ENCODE assay signal across 23 mouse cellular contexts in the genomic region with DNA sequence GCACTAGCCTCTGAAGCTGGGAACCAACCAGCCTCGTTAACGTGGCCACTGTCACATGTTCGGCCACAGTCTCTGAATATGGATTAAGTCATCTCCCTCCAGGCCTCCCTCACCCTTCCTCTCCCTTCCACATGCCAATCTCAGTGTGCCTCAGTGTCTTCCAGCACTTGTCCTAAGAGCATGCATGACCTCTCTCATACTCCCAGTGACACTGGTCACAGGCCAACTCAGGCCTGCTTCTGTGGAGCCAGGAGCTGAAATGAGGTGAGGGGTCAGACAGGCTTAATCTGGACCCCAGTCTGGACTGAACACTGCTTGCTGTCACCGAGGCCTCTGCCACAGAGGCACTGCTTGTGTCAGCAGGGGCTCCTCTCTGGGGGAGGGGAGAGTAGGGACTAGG. TPM values are rescaled to one million over a fixed set of nuclear protein-coding genes. Genes with fewer than 3 reads are reported as not detected.
DNase-seq lines count a peak whose midpoint lies in the region; ATAC-seq and TF ChIP-seq lines count a peak whose summit lies in the region.
"Had no signal": no experiment of that assay in that cellular context is flagged by ENCODE, and none has a peak within 500 bp of the region (broad histone marks: within the 10 kb centered on the region; RNA-seq: fewer than 3 reads in every experiment).

No protein-coding gene starts in this region.

- peaks cover 50% of the 10 kb centered on the region for H3K4me1 ChIP-seq in heart, embryonic 11.5 days (ENCODE audit: control insufficient read depth, insufficient read depth, low read length)
- H3K4me1 ChIP-seq in hindbrain, embryonic 10.5 days (replicated peaks) = peaks cover 33% of the 10 kb centered on the region
- peaks cover 10% of the 10 kb centered on the region; the same call in 1 of the 2 replicates for H3K4me1 ChIP-seq in hindbrain, embryonic 12.5 days
- no peaks in the 10 kb centered on the region for H3K4me1 ChIP-seq in liver, adult 2 months (ENCODE audit: control insufficient read depth, insufficient read depth, low read length)
- H3K4me1 ChIP-seq in liver, embryonic 12.5 days = peaks cover 12% of the 10 kb centered on the region
- H3K4me1 ChIP-seq in embryonic facial prominence, embryonic 11.5 days (ENCODE audit: control insufficient read depth, insufficient read depth, low read length) = no peaks in the 10 kb centered on the region; the same call in 1 of the 2 replicates
- H3K4me1 ChIP-seq: hindbrain, embryonic 15.5 days; midbrain, embryonic 13.5 days had no signal

- peak overlapping the region; percentile 60; the same call in 1 of the 2 replicates for H3K9ac ChIP-seq in heart, embryonic 11.5 days (ENCODE audit: low read depth, low read length)
- H3K9ac ChIP-seq in hindbrain, embryonic 12.5 days = no peak overlapping the region
- no peak overlapping the region for H3K9ac ChIP-seq in liver, adult 2 months (ENCODE audit: low read depth, low read length)
- H3K9ac ChIP-seq in liver, embryonic 12.5 days = no peak overlapping the region
- no peak overlapping the region for H3K9ac ChIP-seq in embryonic facial prominence, embryonic 11.5 days (replicated peaks; ENCODE audit: low read length)
- H3K9ac ChIP-seq: embryonic facial prominence, embryonic 12.5 days; forebrain, embryonic 12.5 days; hindbrain, embryonic 15.5 days; liver, embryonic 13.5 days; midbrain, embryonic 13.5 days had no signal

- no peak overlapping the region for H3K27ac ChIP-seq in heart, embryonic 11.5 days (ENCODE audit: low read depth, low read length)
- peak overlapping the region; percentile 51; the same call in 1 of the 2 replicates for H3K27ac ChIP-seq in hindbrain, embryonic 10.5 days
- no peak overlapping the region for H3K27ac ChIP-seq in hindbrain, embryonic 12.5 days
- H3K27ac ChIP-seq in liver, adult 2 months (replicated peaks; ENCODE audit: insufficient read depth, low read depth, low read length) = no peak overlapping the region
- no peak overlapping the region for H3K27ac ChIP-seq in liver, embryonic 12.5 days
- no peak overlapping the region for H3K27ac ChIP-seq in embryonic facial prominence, embryonic 11.5 days (replicated peaks; ENCODE audit: low read depth, low read length)
- H3K27ac ChIP-seq: embryonic facial prominence, embryonic 12.5 days; forebrain, embryonic 12.5 days; hindbrain, embryonic 15.5 days; liver, embryonic 13.5 days; midbrain, embryonic 13.5 days had no signal

- DNase-seq in heart, adult 9 months (ENCODE audit: low spot score in 2 of 2) = no peak
- DNase-seq in hindbrain, embryonic 10.5 days (ENCODE audit: low spot score) = no peak
- DNase-seq in liver, adult 2 months (ENCODE audit: extremely low read depth, low read depth, low spot score) = peak; percentile 57
- no peak for DNase-seq in embryonic facial prominence, embryonic 11.5 days (ENCODE audit: low spot score)
- DNase-seq in urinary bladder, adult 18-20 months (ENCODE audit: low spot score in 2 of 2) = no peak
- DNase-seq: adrenal gland, adult 8-10 months; B cell, adult 2 months; cerebellum, adult 11 months; gastrocnemius, postnatal 36 days; kidney, adult 8-10 months; liver, embryonic 13.5 days; lung, adult 2 months; lung, postnatal 14 days had no signal

- no peak for TF ChIP-seq POLR2A in liver, adult 2 months (IDR thresholded peaks at IDR 0.05; ENCODE audit: extremely low read depth, insufficient read depth, low read length)

- 69% methylated on average over 4 of the region's 4 CpGs for WGBS in heart, embryonic 11.5 days (ENCODE audit: insufficient replicate concordance)
- 69% methylated on average over 4 of the region's 4 CpGs for WGBS in hindbrain, embryonic 10.5 days
- WGBS in hindbrain, embryonic 12.5 days = 68% methylated on average over 4 of the region's 4 CpGs
- 68% methylated on average over 4 of the region's 4 CpGs for WGBS in liver, adult 2 months
- 64% methylated on average over 4 of the region's 4 CpGs for WGBS in liver, embryonic 12.5 days (ENCODE audit: insufficient replicate concordance)
- 72% methylated on average over 4 of the region's 4 CpGs for WGBS in embryonic facial prominence, embryonic 11.5 days

- no peaks in the 10 kb centered on the region for H3K36me3 ChIP-seq in heart, embryonic 11.5 days (ENCODE audit: control insufficient read depth, insufficient read depth, low read length)
- H3K36me3 ChIP-seq in hindbrain, embryonic 10.5 days = no peaks in the 10 kb centered on the region
- no peaks in the 10 kb centered on the region for H3K36me3 ChIP-seq in hindbrain, embryonic 12.5 days
- no peaks in the 10 kb centered on the region for H3K36me3 ChIP-seq in liver, adult 2 months (ENCODE audit: control insufficient read depth, insufficient read depth, low read length)
- H3K36me3 ChIP-seq in liver, embryonic 12.5 days = no peaks in the 10 kb centered on the region
- H3K36me3 ChIP-seq in embryonic facial prominence, embryonic 11.5 days (replicated peaks; ENCODE audit: control insufficient read depth, insufficient read depth, low read depth, low read length) = no peaks in the 10 kb centered on the region
- H3K36me3 ChIP-seq: embryonic facial prominence, embryonic 12.5 days; forebrain, embryonic 12.5 days; hindbrain, embryonic 15.5 days; liver, embryonic 13.5 days; midbrain, embryonic 13.5 days had no signal

- H3K79me2 ChIP-seq in liver, adult 2 months (ENCODE audit: control insufficient read depth, insufficient read depth, low read length) = no peaks in the 10 kb centered on the region

- no peak for ATAC-seq in heart, embryonic 11.5 days (replicated peaks; ENCODE audit: insufficient number of reproducible peaks, low FRiP score, low TSS enrichment)
- ATAC-seq in hindbrain, embryonic 12.5 days (ENCODE audit: low FRiP score) = no peak
- no peak for ATAC-seq in liver, embryonic 12.5 days
- ATAC-seq in embryonic facial prominence, embryonic 11.5 days (replicated peaks; ENCODE audit: insufficient number of reproducible peaks, low FRiP score, low TSS enrichment, low read depth) = 0 out of 2 replicates have a peak, but pooled peaks have one; percentile 37
- ATAC-seq: midbrain, embryonic 13.5 days had no signal

- H3K9me3 ChIP-seq in heart, embryonic 11.5 days (replicated peaks; ENCODE audit: control insufficient read depth, low read length) = no peaks in the 10 kb centered on the region
- no peaks in the 10 kb centered on the region for H3K9me3 ChIP-seq in hindbrain, embryonic 10.5 days
- no peaks in the 10 kb centered on the region for H3K9me3 ChIP-seq in hindbrain, embryonic 12.5 days (replicated peaks)
- H3K9me3 ChIP-seq in liver, embryonic 12.5 days (replicated peaks) = no peaks in the 10 kb centered on the region
- no peaks in the 10 kb centered on the region for H3K9me3 ChIP-seq in embryonic facial prominence, embryonic 11.5 days (replicated peaks; ENCODE audit: control insufficient read depth, low read length)
- H3K9me3 ChIP-seq: embryonic facial prominence, embryonic 12.5 days; forebrain, embryonic 12.5 days; hindbrain, embryonic 15.5 days; liver, embryonic 13.5 days; midbrain, embryonic 13.5 days had no signal

- H3K4me2 ChIP-seq in heart, embryonic 11.5 days = no peak overlapping the region
- no peak overlapping the region for H3K4me2 ChIP-seq in hindbrain, embryonic 12.5 days (replicated peaks)
- H3K4me2 ChIP-seq in liver, embryonic 12.5 days = no peak overlapping the region
- no peak overlapping the region for H3K4me2 ChIP-seq in embryonic facial prominence, embryonic 11.5 days (ENCODE audit: low read depth, low read length)
- H3K4me2 ChIP-seq: embryonic facial prominence, embryonic 12.5 days; forebrain, embryonic 12.5 days; hindbrain, embryonic 15.5 days; liver, embryonic 13.5 days; midbrain, embryonic 13.5 days had no signal

- H3K4me3 ChIP-seq in heart, embryonic 11.5 days (ENCODE audit: low read depth, low read length) = no peak overlapping the region
- H3K4me3 ChIP-seq in hindbrain, embryonic 10.5 days = no peak overlapping the region
- H3K4me3 ChIP-seq in hindbrain, embryonic 12.5 days = no peak overlapping the region
- no peak overlapping the region for H3K4me3 ChIP-seq in liver, adult 2 months (ENCODE audit: insufficient read depth, low read depth, low read length)
- H3K4me3 ChIP-seq in liver, embryonic 12.5 days = no peak overlapping the region
- no peak overlapping the region for H3K4me3 ChIP-seq in embryonic facial prominence, embryonic 11.5 days (ENCODE audit: low read depth, low read length)
- H3K4me3 ChIP-seq: embryonic facial prominence, embryonic 12.5 days; forebrain, embryonic 12.5 days; hindbrain, embryonic 15.5 days; liver, embryonic 13.5 days; midbrain, embryonic 13.5 days had no signal

- TF ChIP-seq CTCF in liver, adult 2 months (IDR thresholded peaks at IDR 0.05; ENCODE audit: low read depth, low read length) = no peak

- peaks cover 4% of the 10 kb centered on the region; the same call in 1 of the 2 replicates for H3K27me3 ChIP-seq in heart, embryonic 11.5 days (ENCODE audit: control insufficient read depth, insufficient read depth, low read length)
- H3K27me3 ChIP-seq in hindbrain, embryonic 10.5 days (ENCODE audit: insufficient read depth, poor library complexity, severe bottlenecking) = peaks cover 4% of the 10 kb centered on the region; the same call in 1 of the 2 replicates
- H3K27me3 ChIP-seq in hindbrain, embryonic 12.5 days = peaks cover 3% of the 10 kb centered on the region; the same call in 1 of the 2 replicates
- H3K27me3 ChIP-seq in liver, adult 2 months (ENCODE audit: control insufficient read depth, insufficient read depth, low read length) = no peaks in the 10 kb centered on the region
- peaks cover 4% of the 10 kb centered on the region; the same call in 1 of the 2 replicates for H3K27me3 ChIP-seq in liver, embryonic 12.5 days (replicated peaks)
- no peaks in the 10 kb centered on the region for H3K27me3 ChIP-seq in embryonic facial prominence, embryonic 11.5 days (ENCODE audit: control insufficient read depth, insufficient read depth, low read length)
- H3K27me3 ChIP-seq: embryonic facial prominence, embryonic 12.5 days; forebrain, embryonic 12.5 days; hindbrain, embryonic 15.5 days; liver, embryonic 13.5 days; midbrain, embryonic 13.5 days had no signal

RNA-seq across cellular contexts. Expression of a gene that starts 6.8 kb away (rescaled TPM):
- polyA plus RNA-seq in heart, embryonic 11.5 days (2014; fragmentation: Nextera tagmentation; extraction: Ambion mirVana) = 3.7 and 4.1 TPM in 2 replicates
- 5.4 and 8.9 TPM in 2 replicates for polyA plus RNA-seq in hindbrain, embryonic 10.5 days (2016; fragmentation: Nextera tagmentation; extraction: Ambion mirVana)
- polyA plus RNA-seq in hindbrain, embryonic 12.5 days (2016; fragmentation: Nextera tagmentation; extraction: Ambion mirVana) = 7.3 and 9.7 TPM in 2 replicates
- 0.83 and 1.2 TPM in 2 replicates for total RNA-seq in liver, adult 2 months (2014; rRNA removed)
- 0.97 and 1.3 TPM in 2 replicates for polyA plus RNA-seq in liver, adult 2 months (2012; rRNA removed)
- 1.2 and 1.4 TPM in 2 replicates for polyA plus RNA-seq in liver, embryonic 12.5 days (2016; fragmentation: Nextera tagmentation; extraction: Ambion mirVana)
- 3.6 and 4.4 TPM in 2 replicates for polyA plus RNA-seq in embryonic facial prominence, embryonic 11.5 days (2014; fragmentation: Nextera tagmentation; extraction: Ambion mirVana)
- total RNA-seq: megakaryocyte progenitor cell, adult 5-6 weeks; MEL; monocyte, adult 5-6 weeks had no signal

RNA-seq across cellular contexts. Expression of a gene that starts 53.5 kb away (rescaled TPM):
- 4.7 and 8.4 TPM in 2 replicates for polyA plus RNA-seq in heart, embryonic 11.5 days (2014; fragmentation: Nextera tagmentation; extraction: Ambion mirVana)
- polyA plus RNA-seq in hindbrain, embryonic 10.5 days (2016; fragmentation: Nextera tagmentation; extraction: Ambion mirVana) = 3.3 and 4.7 TPM in 2 replicates
- polyA plus RNA-seq in hindbrain, embryonic 12.5 days (2016; fragmentation: Nextera tagmentation; extraction: Ambion mirVana) = 4.0 and 4.7 TPM in 2 replicates
- total RNA-seq in liver, adult 2 months (2014; rRNA removed) = 4.8 and 5.2 TPM in 2 replicates
- 2.1 and 3.0 TPM in 2 replicates for polyA plus RNA-seq in liver, adult 2 months (2012; rRNA removed)
- polyA plus RNA-seq in liver, embryonic 12.5 days (2016; fragmentation: Nextera tagmentation; extraction: Ambion mirVana) = 3.3 and 3.8 TPM in 2 replicates
- polyA plus RNA-seq in embryonic facial prominence, embryonic 11.5 days (2014; fragmentation: Nextera tagmentation; extraction: Ambion mirVana) = 2.9 TPM in 2 replicates
- total RNA-seq: MEL had no signal
